Mouse (Mus musculus): ENCODE data around the gene Gng2. TPM values are rescaled to one million over a fixed set of nuclear protein-coding genes. Genes with fewer than 3 reads are reported as not detected.

The Gng2 gene
- polyA plus RNA-seq, 1 experiment from 2014 or later, result 390 TPM

GRCm38 (mm10) chr14:19959860-19960259, 17.6 kb downstream of the Gng2 start:
- Histone ChIP-seq H3K9ac (no peak overlapping the region), H3K27me3 (no peaks in the 10 kb centered on the region), H3K27ac (replicated peaks) (no peak overlapping the region), H3K9me3 (no peaks in the 10 kb centered on the region), H3K4me3 (no peak overlapping the region), H3K4me2 (no peak overlapping the region), H3K36me3 (peaks cover 18% of the 10 kb centered on the region), H3K4me1 (replicated peaks) (peaks cover 43% of the 10 kb centered on the region)
- 81% methylated on average over 9 of the region's 9 CpGs for WGBS
- ATAC-seq (ENCODE audit: low FRiP score, low read depth), result no peak

GRCm38 (mm10) chr14:19955077-19955476, 22.4 kb downstream of the Gng2 start:
- no peak overlapping the region for H3K9ac ChIP-seq
- H3K4me1 ChIP-seq (replicated peaks), result peaks cover 3% of the 10 kb centered on the region; the same call in 1 of the 2 replicates
- 79% methylated on average over 7 of the region's 7 CpGs for WGBS
- H3K36me3 ChIP-seq, result peaks cover 20% of the 10 kb centered on the region
- no peak overlapping the region for H3K4me3 ChIP-seq
- no peak for ATAC-seq (ENCODE audit: low FRiP score, low read depth)
- H3K4me2 ChIP-seq, result no peak overlapping the region
- H3K27me3 ChIP-seq, result no peaks in the 10 kb centered on the region
- H3K27ac ChIP-seq (replicated peaks), result no peak overlapping the region
- H3K9me3 ChIP-seq, result no peaks in the 10 kb centered on the region

- Histone ChIP-seq H3K27me3 (no peaks in the 10 kb centered on the region), H3K9ac (no peak overlapping the region), H3K4me3 (no peak overlapping the region), H3K9me3 (no peaks in the 10 kb centered on the region), H3K4me1 (replicated peaks) (no peaks in the 10 kb centered on the region), H3K27ac (replicated peaks) (no peak overlapping the region), H3K36me3 (peaks cover 9% of the 10 kb centered on the region; the same call in 1 of the 2 replicates), H3K4me2 (no peak overlapping the region)
- 96% methylated on average over 4 of the region's 4 CpGs for WGBS
- no peak for ATAC-seq (ENCODE audit: low FRiP score, low read depth)
Measured at GRCm38 (mm10) chr14:19950812-19951211, 26.6 kb downstream of the Gng2 start.

- Histone ChIP-seq H3K9ac (no peak overlapping the region), H3K27ac (replicated peaks) (no peak overlapping the region), H3K27me3 (no peaks in the 10 kb centered on the region), H3K9me3 (no peaks in the 10 kb centered on the region), H3K4me3 (no peak overlapping the region), H3K36me3 (no peaks in the 10 kb centered on the region), H3K4me2 (no peak overlapping the region), H3K4me1 (replicated peaks) (peaks cover 6% of the 10 kb centered on the region; the same call in 1 of the 2 replicates)
- ATAC-seq (ENCODE audit: low FRiP score, low read depth), result no peak
- WGBS, result 88% methylated on average over 2 of the region's 2 CpGs
Measured at GRCm38 (mm10) chr14:19949475-19949874, 28.0 kb downstream of the Gng2 start.

- H3K27me3 ChIP-seq, result no peaks in the 10 kb centered on the region
- H3K9me3 ChIP-seq, result no peaks in the 10 kb centered on the region
- H3K4me2 ChIP-seq, result no peak overlapping the region
- H3K36me3 ChIP-seq, result no peaks in the 10 kb centered on the region
- no peak overlapping the region for H3K9ac ChIP-seq
- no peak for ATAC-seq (ENCODE audit: low FRiP score, low read depth)
- H3K27ac ChIP-seq (replicated peaks), result no peak overlapping the region
- peaks cover 26% of the 10 kb centered on the region for H3K4me1 ChIP-seq (replicated peaks)
- no peak overlapping the region for H3K4me3 ChIP-seq
- 84% methylated on average over 7 of the region's 7 CpGs for WGBS
Measured at GRCm38 (mm10) chr14:19946221-19946620, 31.2 kb downstream of the Gng2 start.

- no peak overlapping the region for H3K27ac ChIP-seq (replicated peaks)
- no peak overlapping the region for H3K9ac ChIP-seq
- no peaks in the 10 kb centered on the region for H3K27me3 ChIP-seq
- no peak for ATAC-seq (ENCODE audit: low FRiP score, low read depth)
- 32% methylated on average over 3 of the region's 3 CpGs for WGBS
- H3K4me3 ChIP-seq, result no peak overlapping the region
- no peak overlapping the region for H3K4me2 ChIP-seq
- H3K4me1 ChIP-seq (replicated peaks), result peaks cover 28% of the 10 kb centered on the region
- no peaks in the 10 kb centered on the region for H3K9me3 ChIP-seq
- no peaks in the 10 kb centered on the region for H3K36me3 ChIP-seq
Measured at GRCm38 (mm10) chr14:19942732-19943131, 34.7 kb downstream of the Gng2 start.

GRCm38 (mm10) chr14:19942329-19942728, 35.1 kb downstream of the Gng2 start:
- ATAC-seq (ENCODE audit: low FRiP score, low read depth), result peak; percentile 67; the same call in 1 of the 2 replicates
- Histone ChIP-seq H3K4me3 (no peak overlapping the region), H3K36me3 (no peaks in the 10 kb centered on the region), H3K27ac (replicated peaks) (no peak overlapping the region), H3K27me3 (no peaks in the 10 kb centered on the region), H3K9me3 (no peaks in the 10 kb centered on the region), H3K9ac (no peak overlapping the region), H3K4me1 (replicated peaks) (peaks cover 28% of the 10 kb centered on the region), H3K4me2 (no peak overlapping the region)
- WGBS, result 23% methylated on average over 4 of the region's 4 CpGs

- Histone ChIP-seq H3K9ac (no peak overlapping the region), H3K27ac (replicated peaks) (no peak overlapping the region), H3K4me1 (replicated peaks) (peaks cover 24% of the 10 kb centered on the region), H3K27me3 (no peaks in the 10 kb centered on the region), H3K9me3 (no peaks in the 10 kb centered on the region), H3K4me3 (no peak overlapping the region), H3K4me2 (no peak overlapping the region), H3K36me3 (no peaks in the 10 kb centered on the region)
- no peak for ATAC-seq (ENCODE audit: low FRiP score, low read depth)
- 91% methylated on average over 1 of the region's 1 CpGs for WGBS
Measured at GRCm38 (mm10) chr14:19940066-19940465, 37.4 kb downstream of the Gng2 start.

- no peaks in the 10 kb centered on the region for H3K27me3 ChIP-seq
- WGBS, result 87% methylated on average over 5 of the region's 5 CpGs
- H3K27ac ChIP-seq (replicated peaks), result no peak overlapping the region
- ATAC-seq (ENCODE audit: low FRiP score, low read depth), result no peak
- no peaks in the 10 kb centered on the region for H3K36me3 ChIP-seq
- H3K4me1 ChIP-seq (replicated peaks), result peaks cover 20% of the 10 kb centered on the region
- no peak overlapping the region for H3K4me3 ChIP-seq
- no peak overlapping the region for H3K9ac ChIP-seq
- no peaks in the 10 kb centered on the region for H3K9me3 ChIP-seq
- no peak overlapping the region for H3K4me2 ChIP-seq
Measured at GRCm38 (mm10) chr14:19938545-19938944, 38.9 kb downstream of the Gng2 start.

- H3K4me1 ChIP-seq (replicated peaks), result peaks cover 3% of the 10 kb centered on the region; the same call in 1 of the 2 replicates
- H3K27ac ChIP-seq (replicated peaks), result no peak overlapping the region
- WGBS, result 93% methylated on average over 3 of the region's 3 CpGs
- H3K4me3 ChIP-seq, result no peak overlapping the region
- H3K36me3 ChIP-seq, result 0 out of 2 replicates have a peak, but pooled peaks cover 4% of the 10 kb centered on the region
- no peak overlapping the region for H3K4me2 ChIP-seq
- H3K27me3 ChIP-seq, result no peaks in the 10 kb centered on the region
- ATAC-seq (ENCODE audit: low FRiP score, low read depth), result no peak
- H3K9ac ChIP-seq, result no peak overlapping the region
- no peaks in the 10 kb centered on the region for H3K9me3 ChIP-seq
Measured at GRCm38 (mm10) chr14:19935084-19935483, 42.3 kb downstream of the Gng2 start.

GRCm38 (mm10) chr14:19933314-19933713, 44.1 kb downstream of the Gng2 start:
- Histone ChIP-seq H3K9ac (no peak overlapping the region), H3K4me2 (no peak overlapping the region), H3K4me1 (replicated peaks) (peaks cover 3% of the 10 kb centered on the region), H3K27ac (replicated peaks) (no peak overlapping the region), H3K4me3 (no peak overlapping the region), H3K9me3 (no peaks in the 10 kb centered on the region), H3K27me3 (no peaks in the 10 kb centered on the region), H3K36me3 (0 out of 2 replicates have a peak, but pooled peaks cover 4% of the 10 kb centered on the region)
- WGBS, result 71% methylated on average over 6 of the region's 6 CpGs
- no peak for ATAC-seq (ENCODE audit: low FRiP score, low read depth)

- WGBS, result 37% methylated on average over 6 of the region's 6 CpGs
- Histone ChIP-seq H3K27ac (replicated peaks) (no peak overlapping the region), H3K4me2 (no peak overlapping the region), H3K9ac (no peak overlapping the region), H3K36me3 (peaks cover 10% of the 10 kb centered on the region), H3K9me3 (no peaks in the 10 kb centered on the region), H3K27me3 (no peaks in the 10 kb centered on the region), H3K4me3 (no peak overlapping the region), H3K4me1 (replicated peaks) (peaks cover 7% of the 10 kb centered on the region)
- ATAC-seq (ENCODE audit: low FRiP score, low read depth), result no peak
Measured at GRCm38 (mm10) chr14:19927879-19928278, 49.5 kb downstream of the Gng2 start.

- no peak overlapping the region for H3K27ac ChIP-seq (replicated peaks)
- peaks cover 7% of the 10 kb centered on the region for H3K4me1 ChIP-seq (replicated peaks)
- H3K36me3 ChIP-seq, result peaks cover 10% of the 10 kb centered on the region
- no peak for ATAC-seq (ENCODE audit: low FRiP score, low read depth)
- no peak overlapping the region for H3K4me3 ChIP-seq
- no peaks in the 10 kb centered on the region for H3K27me3 ChIP-seq
- no peaks in the 10 kb centered on the region for H3K9me3 ChIP-seq
- no peak overlapping the region for H3K4me2 ChIP-seq
- no peak overlapping the region for H3K9ac ChIP-seq
- WGBS, result 64% methylated on average over 2 of the region's 2 CpGs
Measured at GRCm38 (mm10) chr14:19927156-19927555, 50.3 kb downstream of the Gng2 start.

All from hindbrain, embryonic 15.5 days (tissue).